Mouse (Mus musculus) thymus, adult 2 months (tissue): ENCODE measurements around the gene Prmt6. TPM values are rescaled to one million over a fixed set of nuclear protein-coding genes. Genes with fewer than 3 reads are reported as not detected.

Experiments
- DNase-seq: peaks from one replicate; pipeline ENCODE4 v3.0.0; 2021
- H3K27ac ChIP-seq: fragments of 200-500 bp; 2 replicates; pipeline ENCODE4 v1.5.1; 2012; ENCODE audit warnings: low read length, control low read depth; ENCODE audit not compliant: control insufficient read depth, insufficient read depth
- H3K27me3 ChIP-seq: fragments of 200-500 bp; 2 replicates; pipeline ENCODE4 v1.6.1; 2012; ENCODE audit warnings: mild to moderate bottlenecking, low read length, moderate library complexity, mixed read lengths; ENCODE audit not compliant: control insufficient read depth, insufficient read depth
- H3K36me3 ChIP-seq: fragments of 200-500 bp; 2 replicates; pipeline ENCODE4 v1.6.1; 2012; ENCODE audit warnings: mild to moderate bottlenecking, low read length, moderate library complexity; ENCODE audit not compliant: control insufficient read depth, insufficient read depth
- H3K4me1 ChIP-seq: fragments of 200-500 bp; replicated peaks from 2 replicates; pipeline ENCODE4 v1.6.1; 2012; ENCODE audit warnings: low read length; ENCODE audit not compliant: control insufficient read depth, insufficient read depth
- H3K4me3 ChIP-seq: fragments of 200-500 bp; 2 replicates; pipeline ENCODE4 v1.5.1; 2012; ENCODE audit warnings: mild to moderate bottlenecking, low read length, control low read depth, moderate library complexity; ENCODE audit not compliant: control insufficient read depth, insufficient read depth
- CTCF ChIP-seq: fragments of 200-500 bp; IDR thresholded peaks from 2 replicates; pipeline ENCODE4 v1.5.1; 2012; ENCODE audit warnings: mild to moderate bottlenecking, control low read depth, low read length, moderate library complexity, borderline replicate concordance; ENCODE audit not compliant: control insufficient read depth, poor library complexity, insufficient read depth; ENCODE audit errors: extremely low read depth
- POLR2A ChIP-seq: fragments of 200-500 bp; IDR thresholded peaks from 2 replicates; pipeline ENCODE4 v1.6.1; 2012; ENCODE audit warnings: mild to moderate bottlenecking, low read length, control low read depth, moderate library complexity; ENCODE audit not compliant: control insufficient read depth, poor library complexity, insufficient read depth; ENCODE audit errors: extremely low read depth
- WGBS: fragments of 180-500 bp; shearing (Covaris S2); methylation state at CpG from one replicate; pipeline ENCODE4 v1.1.7; 2018; 5-methylcytosine and 5-hydroxymethylcytosine counted together
- polyA plus RNA-seq: library from polyadenylated mRNA; depleted of rRNA; stranded (reverse); fragments of >200 nt; gene quantifications from 2 replicates; pipeline ENCODE4 v1.2.3, GENCODE M21; 2012; rRNA removed

Gene Prmt6
- polyA plus RNA-seq, 1 experiment: 17.0 TPM

- WGBS: 100% methylated on average over 1 of the region's 1 CpGs
- Histone ChIP-seq H3K4me3 (no peak overlapping the region), H3K27me3 (no peaks in the 10 kb centered on the region), H3K27ac (no peak overlapping the region), H3K36me3 (no peaks in the 10 kb centered on the region), H3K4me1 (no peaks in the 10 kb centered on the region)
- no peak for TF ChIP-seq CTCF
- TF ChIP-seq POLR2A: no peak
- no peak for DNase-seq
Measured at GRCm38 (mm10) chr3:110236819-110237463, 13.9 kb downstream of the Prmt6 start.

Other genes with a start within 250 kb of the Prmt6 start
- 0.07 and 0.13 TPM in 2 replicates for gene Ntng1, start 107.0 kb downstream of the Prmt6 start, polyA plus RNA-seq